Mouse (Mus musculus) small intestine, adult 10 weeks (tissue): ENCODE data around the gene Ifit1bl1. TPM values are rescaled to one million over a fixed set of nuclear protein-coding genes. Genes with fewer than 3 reads are reported as not detected.

Experiments used
- polyA plus RNA-seq: library from polyadenylated mRNA; stranded (reverse); fragments of 350-450 nt; fragmentation: Illumina TruSeq; extraction: RNeasy Lipid Tissue Mini Kit (QIAGEN cat#74804); gene quantifications from one replicate; pipeline ENCODE4 v1.2.3, GENCODE M21; 2014; ENCODE audit warnings: low replicate concordance

The Ifit1bl1 gene
- 169 TPM for polyA plus RNA-seq

GRCm38 (mm10) chr19:34601888-34602287, at the start of gene Ifit1bl1:
Ifit1bl1 (minus strand) TSS chr19:34601956.

GRCm38 (mm10) chr19:34640623-34641022, 38.9 kb upstream of the Ifit1bl1 start, which contains the start of the genes Ifit1bl2 and Ifit1:
Ifit1bl2 (minus strand) TSS chr19:34640743.
Ifit1 (plus strand) TSS chr19:34640871.

GRCm38 (mm10) chr19:34607237-34608051, 5.7 kb upstream of the Ifit1bl1 start, which contains the start of gene Ifit3b:
Ifit3b (plus strand) TSS chr19:34607970.

GRCm38 (mm10) chr19:34583126-34583766, 18.5 kb downstream of the Ifit1bl1 start, which contains the start of gene Ifit3:
Ifit3 (plus strand) TSS chr19:34583531.

GRCm38 (mm10) chr19:34550534-34551223, 51.1 kb downstream of the Ifit1bl1 start, which contains the start of gene Ifit2:
Ifit2 (plus strand) TSS chr19:34550694.

Other genes with a start within 250 kb of the Ifit1bl1 start
- 3.3 TPM for gene Ch25h, start 126.8 kb downstream of the Ifit1bl1 start, polyA plus RNA-seq
- 190 TPM for gene Lipa, start 74.5 kb downstream of the Ifit1bl1 start, polyA plus RNA-seq
- 14.3 TPM for gene Ifit2, start 51.3 kb downstream of the Ifit1bl1 start, polyA plus RNA-seq
- 22.7 TPM for gene Ifit3, start 18.4 kb downstream of the Ifit1bl1 start, polyA plus RNA-seq
- gene Ifit3b, start 6.0 kb upstream of the Ifit1bl1 start, polyA plus RNA-seq: 5.6 TPM
- gene Ifit1bl2, start 38.8 kb upstream of the Ifit1bl1 start, polyA plus RNA-seq: 470 TPM
- 95.2 TPM for gene Ifit1, start 38.9 kb upstream of the Ifit1bl1 start, polyA plus RNA-seq
- 8.1 TPM for gene Slc16a12, start 145.3 kb upstream of the Ifit1bl1 start, polyA plus RNA-seq